Mouse (Mus musculus) liver, embryonic 11.5 days (tissue): ENCODE measurements around the gene Tmed2. TPM values are rescaled to one million over a fixed set of nuclear protein-coding genes. Genes with fewer than 3 reads are reported as not detected.

Source experiments
- polyA plus RNA-seq: library from polyadenylated mRNA; unstranded; fragments of >200 nt; fragmentation: Nextera tagmentation; extraction: Ambion mirVana; gene quantifications from 2 replicates; pipeline ENCODE4 v1.2.1, GENCODE M21; 2014

Gene Tmed2
- polyA plus RNA-seq, 1 experiment from 2014 or later = 521 TPM

Other genes with a start within 250 kb of the Tmed2 start
- gene Mphosph9, start 212.7 kb upstream of the Tmed2 start, polyA plus RNA-seq = 12.6 and 13.1 TPM in 2 replicates
- 14.6 and 15.5 TPM in 2 replicates for gene 2810006K23Rik, start 212.6 kb upstream of the Tmed2 start, polyA plus RNA-seq
- gene Cdk2ap1, start 177.6 kb upstream of the Tmed2 start, polyA plus RNA-seq = 97.9 and 124 TPM in 2 replicates
- gene Sbno1, start 114.7 kb upstream of the Tmed2 start, polyA plus RNA-seq = 75.2 and 86.4 TPM in 2 replicates
- gene Kmt5a, start 100.8 kb upstream of the Tmed2 start, polyA plus RNA-seq = 132 and 145 TPM in 2 replicates
- 18.7 and 19.8 TPM in 2 replicates for gene Rilpl2, start 62.3 kb upstream of the Tmed2 start, polyA plus RNA-seq
- 13.6 and 14.0 TPM in 2 replicates for gene Snrnp35, start 57.6 kb upstream of the Tmed2 start, polyA plus RNA-seq
- 9.8 and 10.6 TPM in 2 replicates for gene Rilpl1, start 9.3 kb upstream of the Tmed2 start, polyA plus RNA-seq
- gene Ddx55, start 12.2 kb downstream of the Tmed2 start, polyA plus RNA-seq = 18.9 and 19.6 TPM in 2 replicates
- gene Eif2b1, start 38.4 kb downstream of the Tmed2 start, polyA plus RNA-seq = 119 and 123 TPM in 2 replicates
- 69.7 and 69.9 TPM in 2 replicates for gene Gtf2h3, start 38.4 kb downstream of the Tmed2 start, polyA plus RNA-seq
- 31.2 and 36.0 TPM in 2 replicates for gene Atp6v0a2, start 87.9 kb downstream of the Tmed2 start, polyA plus RNA-seq
- gene Dnah10, start 184.4 kb downstream of the Tmed2 start, polyA plus RNA-seq = 0.05 and 0.10 TPM in 2 replicates